Mouse (Mus musculus) myocyte (in vitro differentiated cells): ENCODE data around the gene Plce1.

Experiments used
- CEBPB ChIP-seq: IDR thresholded peaks from 2 replicates; pipeline ENCODE4 v1.6.1; 2011; ENCODE audit warnings: mild to moderate bottlenecking, moderate library complexity; ENCODE audit not compliant: poor library complexity, insufficient read depth, severe bottlenecking
- E2F4 ChIP-seq: IDR thresholded peaks from one replicate; pipeline ENCODE4 v1.6.1; 2011; ENCODE audit warnings: mild to moderate bottlenecking, control low read depth, moderate library complexity; ENCODE audit not compliant: insufficient read depth
- MAX ChIP-seq: IDR thresholded peaks from one replicate; pipeline ENCODE4 v1.6.1; 2011; ENCODE audit warnings: low read depth, mild to moderate bottlenecking, control low read depth
- MYOD1 ChIP-seq, 3 experiments: IDR thresholded peaks; one replicate each; pipeline ENCODE4 v1.6.1; 2011; ENCODE audit warnings: control low read depth in 2 of 3, low read depth in 2 of 3, mild to moderate bottlenecking in 2 of 3, moderate library complexity in 1 of 3; ENCODE audit not compliant: insufficient read length in 2 of 3, control insufficient read depth in 1 of 3
- MYOG ChIP-seq, 3 experiments: IDR thresholded peaks; one replicate each; pipeline ENCODE4 v1.6.1; 2011; ENCODE audit warnings: control low read depth in 2 of 3, low read depth in 2 of 3, mild to moderate bottlenecking in 2 of 3; ENCODE audit not compliant: insufficient read length in 2 of 3, control insufficient read depth in 1 of 3, insufficient read depth in 1 of 3
- POLR2A ChIP-seq: IDR thresholded peaks from one replicate; pipeline ENCODE4 v1.6.1; 2011; ENCODE audit warnings: low read depth, mild to moderate bottlenecking, control low read depth, moderate library complexity; ENCODE audit not compliant: insufficient read length
- POLR2AphosphoS2 ChIP-seq: IDR thresholded peaks from one replicate; pipeline ENCODE4 v1.6.1; 2011; ENCODE audit warnings: low read depth, control low read depth; ENCODE audit not compliant: insufficient read length
- REST ChIP-seq: IDR thresholded peaks from one replicate; pipeline ENCODE4 v1.6.1; 2011; ENCODE audit warnings: mild to moderate bottlenecking, control low read depth, moderate library complexity; ENCODE audit not compliant: insufficient read depth, insufficient read length
- SRF ChIP-seq: IDR thresholded peaks from one replicate; pipeline ENCODE4 v1.6.1; 2011; ENCODE audit warnings: low read depth; ENCODE audit not compliant: control insufficient read depth, insufficient read length
- TCF12 ChIP-seq: IDR thresholded peaks from one replicate; pipeline ENCODE4 v1.6.1; 2011; ENCODE audit warnings: mild to moderate bottlenecking, control low read depth; ENCODE audit not compliant: poor library complexity, insufficient read depth, severe bottlenecking
- TCF3 ChIP-seq: IDR thresholded peaks from one replicate; pipeline ENCODE4 v1.6.1; 2011; ENCODE audit warnings: low read depth, control low read depth; ENCODE audit not compliant: insufficient read length
- USF1 ChIP-seq: IDR thresholded peaks from one replicate; pipeline ENCODE4 v1.6.1; 2011; ENCODE audit warnings: low read depth, mild to moderate bottlenecking, control low read depth, moderate library complexity

DNA sequence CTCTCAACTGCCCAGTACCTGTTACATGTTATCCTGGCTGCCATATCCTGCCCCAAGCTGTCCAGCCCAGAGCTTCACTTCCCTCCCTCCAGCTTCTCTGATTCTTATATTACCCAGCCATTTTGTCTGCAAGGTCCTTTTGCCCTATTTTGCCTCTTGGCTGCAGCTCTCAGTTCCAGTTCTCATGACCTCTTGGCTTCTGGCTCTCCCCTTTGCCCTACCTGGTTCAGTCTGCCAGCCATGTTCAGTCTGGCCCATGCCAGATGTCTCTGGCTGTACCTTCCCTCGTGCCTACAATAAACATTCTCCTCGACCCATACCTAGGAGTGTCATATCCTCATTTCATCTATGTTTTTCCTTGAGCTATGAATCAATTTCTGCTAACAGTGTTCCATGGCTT lies 285.4 kb downstream of the Plce1 start:
- TF ChIP-seq POLR2A (no peak), MAX (no peak), TCF3 (no peak), TCF12 (no peak), E2F4 (no peak), POLR2AphosphoS2 (no peak), CEBPB (no peak), MYOD1 (IDR thresholded peaks at IDR 0.05; ENCODE audit: control insufficient read depth in 1 of 3, insufficient read length in 2 of 3, low read depth in 2 of 3) (no peak), USF1 (no peak), MYOG (IDR thresholded peaks at IDR 0.05; ENCODE audit: control insufficient read depth in 1 of 3, insufficient read depth in 1 of 3, insufficient read length in 2 of 3, low read depth in 2 of 3) (no peak), REST (no peak), SRF (no peak)
